Mouse (Mus musculus): ENCODE results near the gene Eif4a2. TPM values are rescaled to one million over a fixed set of nuclear protein-coding genes. Genes with fewer than 3 reads are reported as not detected.

The Eif4a2 gene
- total RNA-seq, 2 experiments from 2014 or later, result 380 to 417 TPM

DNA sequence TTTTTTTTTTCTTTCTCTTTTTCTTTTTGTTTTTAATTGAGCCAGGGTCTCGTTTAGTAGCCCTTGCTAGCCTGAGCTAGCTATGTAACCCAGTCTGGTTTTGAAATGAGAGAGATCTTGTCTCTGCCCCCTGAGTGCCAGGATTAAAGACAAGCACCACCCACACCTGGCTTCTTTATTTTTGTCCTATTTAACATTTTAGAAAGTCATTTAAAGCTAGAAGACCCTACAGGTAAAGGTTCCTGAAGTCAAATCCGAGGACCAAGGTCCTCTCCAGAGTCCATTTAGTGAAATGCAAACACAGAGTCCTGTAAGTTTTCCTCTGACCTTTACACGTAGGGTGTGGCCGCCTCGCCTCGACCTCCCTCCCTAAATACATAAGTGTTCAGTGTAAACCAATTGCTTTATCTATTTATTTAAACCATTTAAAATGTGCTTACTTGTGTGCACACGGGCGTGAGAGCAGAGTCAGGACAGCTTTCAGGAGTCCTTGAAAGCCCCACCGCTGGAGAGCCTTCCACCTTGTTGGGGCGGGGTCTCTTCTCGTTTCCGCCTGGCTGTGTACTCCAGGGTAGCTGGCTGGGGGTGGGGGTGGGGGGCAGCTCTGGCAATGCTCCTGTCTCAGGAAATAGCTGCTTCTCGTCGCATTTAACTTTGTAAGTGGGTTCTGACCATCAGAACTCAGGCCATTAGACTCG is 4.8 kb upstream of the Eif4a2 start:
- intact Hi-C loops (cut with DNase I), result no loop called here
- DNase-seq, result no peak

GRCm38 (mm10) chr16:23103038-23103745 is 4.1 kb upstream of the Eif4a2 start:
- intact Hi-C loops (cut with DNase I), result no loop called here
- no peak for DNase-seq

DNA sequence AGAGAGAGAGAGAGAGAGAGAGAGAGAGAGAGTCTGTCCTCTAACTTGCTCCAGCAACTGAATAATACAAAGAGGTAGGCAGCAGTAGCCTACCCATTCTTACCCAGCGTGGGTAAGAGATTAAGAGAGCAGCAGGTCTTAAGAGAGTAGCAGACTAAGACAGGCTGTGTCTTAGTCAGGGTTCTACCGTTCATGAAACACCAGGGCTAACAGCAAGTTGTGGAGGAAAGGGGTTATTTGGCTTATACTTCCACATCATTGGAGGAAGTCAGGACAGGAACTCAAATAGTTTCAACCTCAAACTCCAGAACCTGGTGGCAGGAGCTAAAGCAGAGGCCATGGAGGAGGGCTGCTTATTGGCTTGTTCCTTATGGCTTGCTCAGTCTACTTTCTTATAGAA is 3.4 kb upstream of the Eif4a2 start:
- DNase-seq, result no peak
- intact Hi-C loops (cut with DNase I), result no loop called here

DNA sequence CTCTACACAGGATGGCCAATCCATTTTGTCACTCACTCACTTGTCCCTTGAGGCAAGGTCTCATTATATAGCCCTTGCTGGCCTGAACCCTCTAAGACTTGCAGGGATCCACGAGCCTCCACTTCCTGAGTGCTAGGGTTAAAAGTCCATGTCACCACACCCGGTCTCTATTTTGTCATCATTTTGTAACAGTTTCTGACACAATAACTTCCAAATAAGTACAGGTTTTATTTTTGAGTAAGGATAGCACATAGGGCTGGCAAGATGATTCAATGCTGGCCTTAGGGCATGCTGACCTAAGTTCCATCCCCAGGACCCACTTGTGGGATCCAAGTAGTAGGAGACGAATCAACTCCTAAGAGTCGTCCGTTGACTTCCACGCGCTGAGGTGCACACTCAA is 1.1 kb upstream of the Eif4a2 start:
- intact Hi-C loops (cut with DNase I), result loop anchor here (2.0 kb wide), 1 partner anchor 23 kb away; no protein-coding TSS in a partner anchor
- DNase-seq, result no peak

DNA sequence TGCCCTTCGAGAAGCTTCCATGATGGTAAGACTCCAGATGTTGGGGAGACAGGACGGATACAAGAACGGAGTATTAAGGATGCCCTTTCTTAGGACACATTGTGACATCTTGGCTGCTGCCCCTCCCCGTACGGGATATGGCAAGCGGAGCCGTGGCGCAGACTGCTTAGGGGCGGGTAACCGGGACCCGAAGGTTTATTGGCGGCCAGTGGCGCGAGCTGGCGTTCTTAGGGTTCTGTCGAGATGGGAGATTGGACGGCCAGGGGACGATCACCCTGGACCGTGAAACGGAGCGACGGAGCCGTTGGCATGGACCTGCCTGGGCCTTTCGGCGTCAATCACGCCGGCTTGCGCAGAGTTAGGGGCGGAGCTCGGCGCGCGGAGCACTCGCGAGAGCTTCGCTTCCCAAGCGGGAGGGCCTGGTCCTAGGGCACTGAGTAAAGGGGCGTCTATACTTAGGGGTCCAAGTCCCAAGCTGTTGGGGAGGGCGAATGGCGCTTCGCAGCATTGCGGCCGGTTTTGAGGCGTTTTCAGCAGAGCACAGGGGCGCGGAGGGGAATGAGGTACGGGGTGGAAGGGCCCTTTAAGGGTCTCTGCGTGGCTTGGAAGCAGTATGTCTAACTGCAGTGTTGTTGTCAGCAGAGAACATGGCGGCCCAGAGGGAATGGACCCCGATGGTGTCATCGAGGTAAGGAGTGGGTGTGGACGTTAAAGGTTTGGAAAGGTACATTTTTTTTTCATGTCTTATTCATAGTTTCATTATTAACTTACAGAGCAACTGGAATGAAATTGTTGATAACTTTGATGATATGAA is 909 bp downstream of the Eif4a2 start:
- DNase-seq, result peak; percentile 73 to 81
- intact Hi-C loops (cut with DNase I), result loop anchor here (2.0 kb wide), 1 partner anchor 21 kb away; no protein-coding TSS in a partner anchor

DNA sequence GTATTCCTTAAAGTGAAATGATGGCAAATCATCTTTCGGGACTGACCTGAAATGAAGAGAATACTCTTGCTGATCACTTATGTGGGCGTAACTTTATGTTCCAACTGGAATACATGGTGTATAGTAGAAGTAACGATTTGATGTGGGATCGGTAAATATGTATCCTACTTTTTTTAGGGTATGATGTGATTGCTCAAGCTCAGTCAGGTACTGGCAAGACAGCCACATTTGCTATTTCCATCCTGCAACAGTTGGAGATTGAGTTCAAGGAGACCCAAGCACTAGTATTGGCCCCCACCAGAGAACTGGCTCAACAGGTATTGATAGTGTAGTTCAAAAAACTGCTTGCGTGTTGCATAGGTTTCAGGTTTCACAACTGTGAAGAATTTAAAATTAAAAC is 1.7 kb downstream of the Eif4a2 start:
- intact Hi-C loops (cut with DNase I), result no loop called here
- DNase-seq, result no peak

- intact Hi-C loops (cut with DNase I), result no loop called here
- no peak for DNase-seq
Measured at GRCm38 (mm10) chr16:23109350-23110280, 2.4 kb downstream of the Eif4a2 start.

- no peak for DNase-seq
- intact Hi-C loops (cut with DNase I), result no loop called here
Measured at GRCm38 (mm10) chr16:23112348-23112747, 5.1 kb downstream of the Eif4a2 start.

DNA sequence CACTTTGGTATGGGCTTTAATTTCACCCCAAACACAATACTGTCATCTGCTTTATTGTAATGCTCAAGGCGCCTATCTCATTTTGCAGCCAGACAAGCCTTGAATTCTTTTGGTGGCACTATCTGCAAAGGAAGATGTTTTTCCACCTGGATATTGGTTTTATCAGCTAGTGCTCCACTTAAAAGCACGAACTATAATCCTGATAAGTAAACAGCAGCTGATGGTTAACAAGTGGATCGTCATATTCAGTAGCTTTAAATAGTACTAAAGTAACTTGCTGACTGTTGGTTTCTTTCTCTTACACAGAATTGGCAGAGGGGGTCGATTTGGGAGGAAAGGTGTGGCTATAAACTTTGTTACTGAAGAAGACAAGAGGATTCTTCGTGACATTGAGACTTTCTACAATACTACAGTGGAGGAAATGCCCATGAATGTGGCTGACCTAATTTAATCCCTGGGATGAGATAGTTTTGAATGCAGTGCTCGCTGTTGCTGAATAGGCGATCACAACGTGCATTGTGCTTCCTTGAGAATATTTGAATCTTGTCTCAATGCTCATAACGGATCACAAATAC is 5.7 kb downstream of the Eif4a2 start:
- intact Hi-C loops (cut with DNase I), result no loop called here
- DNase-seq, result no peak

- intact Hi-C loops (cut with DNase I), result no loop called here
- DNase-seq, result no peak
Measured at GRCm38 (mm10) chr16:23113903-23114302, 6.7 kb downstream of the Eif4a2 start.

GRCm38 (mm10) chr16:23114339-23115171 is 7.3 kb downstream of the Eif4a2 start:
- DNase-seq, result no peak
- intact Hi-C loops (cut with DNase I), result no loop called here

- DNase-seq, result no peak
- intact Hi-C loops (cut with DNase I), result no loop called here
Measured at GRCm38 (mm10) chr16:23115486-23115885, 8.2 kb downstream of the Eif4a2 start.

DNA sequence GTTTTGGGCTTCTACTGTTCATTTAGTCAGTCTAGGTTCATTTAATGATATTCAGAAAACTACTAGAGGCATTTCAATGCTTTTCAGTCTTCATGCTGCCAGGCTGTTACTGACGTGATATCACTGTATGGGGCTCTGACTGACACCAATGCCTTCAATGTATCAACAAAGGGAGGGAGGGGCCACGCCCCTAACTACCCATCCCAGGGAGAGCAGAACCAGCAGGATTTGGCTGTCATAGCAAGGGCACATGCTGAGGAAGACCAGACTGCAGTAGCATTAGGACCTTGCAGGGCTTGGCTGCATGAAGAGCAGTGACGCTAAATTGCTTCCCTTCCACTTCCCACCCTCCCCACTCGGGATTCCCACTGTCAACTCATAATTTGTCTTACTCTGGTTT is 9.9 kb downstream of the Eif4a2 start:
- DNase-seq, result no peak
- intact Hi-C loops (cut with DNase I), result no loop called here

- intact Hi-C loops (cut with DNase I), result no loop called here
Measured at GRCm38 (mm10) chr16:23122446-23122845, 15.2 kb downstream of the Eif4a2 start.

DNA sequence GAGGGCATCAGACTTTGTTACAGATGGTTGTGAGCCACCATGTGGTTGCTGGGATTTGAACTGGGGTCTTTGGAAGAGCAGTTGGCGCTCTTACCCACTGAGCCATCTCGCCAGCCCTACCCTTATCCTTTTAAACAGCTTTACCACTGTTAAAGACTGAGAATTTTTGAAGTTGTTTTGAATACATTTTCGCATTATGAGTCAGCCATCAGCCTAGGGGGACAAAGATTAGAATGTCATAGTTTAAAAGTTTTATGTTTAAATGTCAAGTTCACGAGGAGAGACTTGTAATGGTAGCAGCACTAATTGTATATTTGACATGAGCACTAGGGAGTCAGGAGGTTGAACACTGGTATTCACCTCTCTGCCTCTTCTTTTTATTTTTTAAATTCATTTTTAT is 15.9 kb downstream of the Eif4a2 start:
- no peak for DNase-seq
- intact Hi-C loops (cut with DNase I), result no loop called here

More at GRCm38 (mm10) chr16:23122446-23122845, 15.2 kb downstream of the Eif4a2 start:
- DNase-seq, result no peak

DNA sequence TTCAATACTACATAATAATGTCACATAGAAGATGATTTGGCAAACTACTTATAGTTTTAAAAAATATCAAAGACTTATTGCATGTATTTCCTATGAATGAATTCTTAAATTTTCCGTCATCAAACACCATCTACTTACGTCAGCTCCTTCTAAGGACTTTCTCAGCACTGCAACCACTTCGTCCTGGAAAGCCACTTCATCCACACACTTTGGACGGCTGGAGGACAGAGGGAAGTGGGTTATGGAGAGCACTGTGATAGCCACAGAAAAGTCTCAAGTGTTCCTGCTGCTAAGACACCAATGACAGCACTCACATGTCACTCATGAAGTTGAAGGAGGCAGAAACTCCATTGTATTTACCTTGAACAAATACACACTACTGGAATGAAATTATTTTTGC is 17.2 kb downstream of the Eif4a2 start:
- DNase-seq, result no peak
- intact Hi-C loops (cut with DNase I), result no loop called here

- intact Hi-C loops (cut with DNase I), result no loop called here
- no peak for DNase-seq
Measured at GRCm38 (mm10) chr16:23127311-23127672, 20.0 kb downstream of the Eif4a2 start.

GRCm38 (mm10) chr16:23127673-23128375 is 20.6 kb downstream of the Eif4a2 start, which contains the start of gene Rfc4:
Rfc4 (minus strand) TSS chr16:23127737.
- intact Hi-C loops (cut with DNase I), result loop anchor here (2.0 kb wide), 1 partner anchor 21 kb away; the partner anchor contains the start of gene Eif4a2
- peak; percentile 90 to 94 for DNase-seq

Measured in gastrocnemius, postnatal 36 days (tissue).